Mouse (Mus musculus) kidney, embryonic 16.5 days (tissue): ENCODE measurements at regions not wholly inside any gene's neighbourhood (a gene's known extent, or its start where the extent isn't known, plus 50 kb on each side); places are given as distances from the start of the nearest gene placed in this dataset.

ENCODE experiments used
- ATAC-seq: fragments of 200-750 bp; cut with Nextera tagmentation; 2 replicates; pipeline ENCODE4 v1.8.0; 2017; ENCODE audit warnings: moderate TSS enrichment; ENCODE audit not compliant: low FRiP score, low TSS enrichment
- H3K27ac ChIP-seq: fragments of 300-500 bp; sonication (generic); 2 replicates; pipeline ENCODE4 v1.5.1; 2014; ENCODE audit warnings: low read length
- H3K27me3 ChIP-seq: fragments of 300-500 bp; sonication (generic); 2 replicates; pipeline ENCODE4 v1.6.1; 2014; ENCODE audit warnings: low read length, control low read depth, mixed read lengths; ENCODE audit not compliant: insufficient read depth
- H3K36me3 ChIP-seq: fragments of 300-500 bp; sonication (generic); 2 replicates; pipeline ENCODE4 v1.6.1; 2014; ENCODE audit warnings: low read length, control low read depth, mixed read lengths; ENCODE audit not compliant: insufficient read depth
- H3K4me1 ChIP-seq: fragments of 300-500 bp; sonication (generic); 2 replicates; pipeline ENCODE4 v1.6.1; 2014; ENCODE audit warnings: low read length, control low read depth, mixed read lengths; ENCODE audit not compliant: insufficient read depth
- H3K4me2 ChIP-seq: fragments of 300-500 bp; sonication (generic); replicated peaks from 2 replicates; pipeline ENCODE4 v1.6.1; 2014; ENCODE audit warnings: low read depth, low read length
- H3K4me3 ChIP-seq: fragments of 300-500 bp; sonication (generic); 2 replicates; pipeline ENCODE4 v1.5.1; 2014; ENCODE audit warnings: mild to moderate bottlenecking, low read length
- H3K9ac ChIP-seq: fragments of 300-500 bp; sonication (generic); replicated peaks from 2 replicates; pipeline ENCODE4 v1.6.1; 2014; ENCODE audit warnings: low read length
- H3K9me3 ChIP-seq: fragments of 300-500 bp; sonication (generic); 2 replicates; pipeline ENCODE4 v1.6.1; 2016; ENCODE audit warnings: low read length, control low read depth
- WGBS: fragments of 180-500 bp; shearing (Covaris S2); extraction: QIAGEN DNeasy Blood & Tissue Kit; methylation state at CpG from one replicate; pipeline ENCODE4 v1.1.7; 2014; 5-methylcytosine and 5-hydroxymethylcytosine counted together

DNA sequence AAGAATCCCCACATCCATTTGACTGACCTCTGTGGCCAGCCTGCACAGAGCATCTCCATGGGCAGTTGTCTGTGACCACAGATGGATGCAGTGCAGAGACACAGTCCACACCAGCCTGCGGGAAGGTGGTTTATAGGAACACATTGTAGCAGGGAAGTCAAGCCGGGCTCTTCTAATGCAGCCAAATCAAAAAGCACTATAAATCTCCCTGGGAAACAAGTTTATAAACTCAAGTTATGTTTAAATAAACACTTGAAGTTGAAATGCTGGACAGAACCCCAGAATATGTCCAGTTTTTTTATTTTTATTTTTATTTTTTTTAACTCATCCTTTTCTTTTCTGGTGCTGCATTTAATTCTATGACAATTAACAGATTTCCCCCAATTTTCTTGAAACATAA lies 182.1 kb upstream of the Gm765 start:
- Histone ChIP-seq H3K4me1 (no peaks in the 10 kb centered on the region), H3K4me3 (no peak overlapping the region), H3K9ac (no peak overlapping the region), H3K27me3 (0 out of 2 replicates have a peak, but pooled peaks cover 3% of the 10 kb centered on the region), H3K9me3 (no peaks in the 10 kb centered on the region), H3K36me3 (no peaks in the 10 kb centered on the region), H3K4me2 (no peak overlapping the region), H3K27ac (no peak overlapping the region)
- ATAC-seq: no peak
- 44% methylated on average over 2 of the region's 2 CpGs for WGBS

DNA sequence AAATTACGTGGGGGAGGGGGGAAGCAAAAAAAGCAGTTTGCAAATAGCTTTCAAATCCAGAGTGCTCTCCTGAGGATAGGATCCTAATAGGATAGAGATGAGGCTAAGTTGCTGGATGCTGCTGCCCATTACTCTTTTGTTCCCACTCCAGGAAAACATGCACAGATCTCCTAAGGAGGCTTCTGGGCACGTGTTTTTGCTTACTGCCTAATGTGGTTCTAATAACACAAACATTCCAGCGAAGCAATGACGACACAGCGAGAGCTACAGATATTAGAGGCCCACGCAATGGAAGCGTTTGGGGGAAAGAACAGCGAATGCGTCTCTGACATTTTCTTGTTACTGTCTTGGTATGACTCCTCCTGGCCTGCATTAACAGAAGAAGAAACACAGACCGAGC lies 179.0 kb upstream of the Gm765 start:
- ATAC-seq: no peak

GRCm38 (mm10) chr6:98514826-98515225 lies 172.3 kb upstream of the Gm765 start:
- Histone ChIP-seq H3K4me2 (no peak overlapping the region), H3K4me3 (no peak overlapping the region), H3K9me3 (no peaks in the 10 kb centered on the region), H3K27me3 (no peaks in the 10 kb centered on the region), H3K27ac (no peak overlapping the region), H3K9ac (no peak overlapping the region), H3K4me1 (0 out of 2 replicates have a peak, but pooled peaks cover 4% of the 10 kb centered on the region), H3K36me3 (no peaks in the 10 kb centered on the region)
- 69% methylated on average over 3 of the region's 3 CpGs for WGBS
- ATAC-seq: no peak

More for the DNA sequence above, 179.0 kb upstream of the Gm765 start:
- H3K4me2 ChIP-seq: no peak overlapping the region
- H3K27ac ChIP-seq: no peak overlapping the region
- no peaks in the 10 kb centered on the region for H3K36me3 ChIP-seq
- H3K9ac ChIP-seq: no peak overlapping the region
- no peaks in the 10 kb centered on the region for H3K27me3 ChIP-seq
- no peak overlapping the region for H3K4me3 ChIP-seq
- no peaks in the 10 kb centered on the region for H3K9me3 ChIP-seq
- WGBS: 88% methylated on average over 10 of the region's 10 CpGs
- no peaks in the 10 kb centered on the region for H3K4me1 ChIP-seq

DNA sequence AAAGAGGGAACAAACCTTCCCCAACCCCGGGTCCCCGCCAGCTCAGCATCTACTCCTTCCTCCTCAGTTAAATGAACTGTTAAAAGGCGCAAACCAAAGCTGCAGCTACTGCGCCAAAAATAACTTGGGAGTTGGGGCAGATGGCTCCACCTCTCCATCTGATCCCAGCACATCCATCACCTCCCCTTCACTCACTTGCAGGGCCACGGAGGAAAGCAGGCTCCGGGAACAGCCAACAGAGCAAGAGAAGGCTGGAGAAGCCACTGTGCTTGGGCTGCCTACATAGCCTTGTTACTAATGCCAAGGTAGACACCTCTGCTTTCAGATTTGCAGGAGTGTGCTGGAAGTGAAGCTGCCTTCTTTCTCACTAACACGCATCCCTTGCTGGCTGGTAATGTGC lies 171.8 kb upstream of the Gm765 start:
- WGBS: 43% methylated on average over 7 of the region's 7 CpGs
- Histone ChIP-seq H3K36me3 (no peaks in the 10 kb centered on the region), H3K4me3 (no peak overlapping the region), H3K9me3 (no peaks in the 10 kb centered on the region), H3K4me2 (no peak overlapping the region), H3K4me1 (0 out of 2 replicates have a peak, but pooled peaks cover 4% of the 10 kb centered on the region), H3K27me3 (no peaks in the 10 kb centered on the region), H3K9ac (no peak overlapping the region), H3K27ac (no peak overlapping the region)
- no peak for ATAC-seq

DNA sequence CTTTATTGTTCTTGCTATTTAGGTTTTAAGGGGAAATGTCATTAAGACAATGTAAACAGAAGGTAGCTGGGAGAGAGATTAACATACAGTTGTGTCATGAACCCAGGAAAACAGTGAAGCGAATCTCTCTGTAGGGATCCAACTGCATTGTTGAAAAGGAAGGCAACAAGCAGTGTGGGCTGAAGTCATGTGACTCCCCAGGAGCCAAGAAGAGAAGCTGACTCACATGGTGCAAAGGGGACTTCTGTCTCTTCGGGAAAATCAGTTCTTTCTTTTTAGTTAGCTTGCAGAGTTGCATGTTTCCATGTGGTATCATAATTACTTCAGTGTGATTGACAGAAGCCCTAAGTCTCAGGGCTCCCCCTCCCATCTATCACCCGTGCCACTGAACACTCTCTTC lies 170.7 kb upstream of the Gm765 start:
- no peak overlapping the region for H3K27ac ChIP-seq
- WGBS: 48% methylated on average over 3 of the region's 3 CpGs
- no peak overlapping the region for H3K4me3 ChIP-seq
- no peaks in the 10 kb centered on the region for H3K36me3 ChIP-seq
- no peak overlapping the region for H3K9ac ChIP-seq
- H3K9me3 ChIP-seq: no peaks in the 10 kb centered on the region
- no peak overlapping the region for H3K4me2 ChIP-seq
- no peak for ATAC-seq
- H3K4me1 ChIP-seq: 0 out of 2 replicates have a peak, but pooled peaks cover 4% of the 10 kb centered on the region
- no peaks in the 10 kb centered on the region for H3K27me3 ChIP-seq

- H3K27me3 ChIP-seq: no peaks in the 10 kb centered on the region
- no peaks in the 10 kb centered on the region for H3K9me3 ChIP-seq
- H3K36me3 ChIP-seq: no peaks in the 10 kb centered on the region
- H3K4me3 ChIP-seq: no peak overlapping the region
- ATAC-seq: no peak
- 76% methylated on average over 2 of the region's 2 CpGs for WGBS
- H3K4me1 ChIP-seq: no peaks in the 10 kb centered on the region
- H3K4me2 ChIP-seq: no peak overlapping the region
- no peak overlapping the region for H3K27ac ChIP-seq
- no peak overlapping the region for H3K9ac ChIP-seq
These were observed 160.2 kb upstream of the Gm765 start for GRCm38 (mm10) chr6:98502726-98503125.

DNA sequence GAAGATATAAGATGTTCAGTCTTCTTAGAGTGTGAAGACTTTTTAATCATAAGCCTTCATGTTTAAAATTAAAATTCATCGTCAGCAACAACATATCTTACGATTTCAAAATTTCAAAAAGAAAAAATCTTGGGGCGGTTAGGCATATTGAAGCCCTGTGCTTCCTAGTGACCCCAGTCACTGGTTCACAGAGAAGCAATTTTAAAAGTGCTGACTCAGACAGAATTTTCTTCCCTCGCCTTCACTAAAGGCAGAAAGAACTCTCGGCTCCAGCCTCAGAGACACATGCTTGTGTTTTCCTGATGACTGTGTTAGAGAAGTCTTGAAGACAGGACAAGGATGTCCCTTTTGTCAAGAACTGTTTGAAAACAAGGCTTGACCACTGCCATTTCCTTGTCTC lies 157.2 kb upstream of the Gm765 start:
- Histone ChIP-seq H3K4me1 (no peaks in the 10 kb centered on the region), H3K27me3 (no peaks in the 10 kb centered on the region), H3K9me3 (no peaks in the 10 kb centered on the region), H3K36me3 (no peaks in the 10 kb centered on the region), H3K4me3 (no peak overlapping the region), H3K27ac (no peak overlapping the region), H3K9ac (no peak overlapping the region), H3K4me2 (no peak overlapping the region)
- 64% methylated on average over 5 of the region's 5 CpGs for WGBS
- no peak for ATAC-seq

GRCm38 (mm10) chr6:98486626-98487025 lies 144.1 kb upstream of the Gm765 start:
- no peak overlapping the region for H3K27ac ChIP-seq
- no peaks in the 10 kb centered on the region for H3K9me3 ChIP-seq
- no peak overlapping the region for H3K9ac ChIP-seq
- no peak overlapping the region for H3K4me3 ChIP-seq
- 76% methylated on average over 3 of the region's 3 CpGs for WGBS
- no peak overlapping the region for H3K4me2 ChIP-seq
- no peaks in the 10 kb centered on the region for H3K36me3 ChIP-seq
- H3K27me3 ChIP-seq: no peaks in the 10 kb centered on the region
- H3K4me1 ChIP-seq: no peaks in the 10 kb centered on the region
- ATAC-seq: no peak

- Histone ChIP-seq H3K27ac (no peak overlapping the region), H3K9ac (no peak overlapping the region), H3K4me1 (no peaks in the 10 kb centered on the region), H3K27me3 (no peaks in the 10 kb centered on the region), H3K36me3 (no peaks in the 10 kb centered on the region), H3K9me3 (no peaks in the 10 kb centered on the region), H3K4me3 (no peak overlapping the region), H3K4me2 (no peak overlapping the region)
- 41% methylated on average over 3 of the region's 3 CpGs for WGBS
- ATAC-seq: no peak
These were observed 141.0 kb upstream of the Gm765 start for GRCm38 (mm10) chr6:98483319-98484123.

DNA sequence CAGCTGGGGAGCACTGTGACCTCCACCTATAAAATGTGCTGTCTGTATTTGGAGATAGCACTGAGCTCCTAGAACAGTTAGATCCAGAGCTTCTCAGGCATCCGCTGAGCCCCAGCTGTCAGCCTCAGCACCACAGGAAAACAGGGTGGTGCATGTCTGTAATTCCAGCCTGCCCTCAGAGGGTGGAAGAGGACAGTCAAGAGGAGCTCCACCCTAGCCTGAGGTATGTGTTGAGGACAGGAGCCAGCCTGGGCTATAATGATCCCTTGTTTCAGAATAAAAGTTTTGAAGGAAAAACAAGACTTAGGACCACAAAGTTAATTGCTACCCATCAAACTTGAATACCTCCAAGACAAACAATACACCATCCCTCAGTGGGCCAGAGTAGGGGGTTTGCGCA lies 139.8 kb upstream of the Gm765 start:
- Histone ChIP-seq H3K36me3 (no peaks in the 10 kb centered on the region), H3K4me2 (no peak overlapping the region), H3K4me1 (no peaks in the 10 kb centered on the region), H3K4me3 (no peak overlapping the region), H3K27ac (no peak overlapping the region), H3K27me3 (no peaks in the 10 kb centered on the region), H3K9ac (no peak overlapping the region), H3K9me3 (no peaks in the 10 kb centered on the region)
- 82% methylated on average over 2 of the region's 2 CpGs for WGBS
- no peak for ATAC-seq
